Mouse (Mus musculus) limb, embryonic 12.5 days (tissue): ENCODE data around the gene Lrrc75a. TPM values are rescaled to one million over a fixed set of nuclear protein-coding genes. Genes with fewer than 3 reads are reported as not detected.
A peak's percentile ranks its signal among the peaks of the same experiment; 100 is the strongest.

Experiments
- ATAC-seq: fragments of 200-750 bp; cut with Nextera tagmentation; 2 replicates; pipeline ENCODE4 v1.8.0; 2017; ENCODE audit warnings: low read depth, moderate TSS enrichment; ENCODE audit not compliant: insufficient number of reproducible peaks, insufficient read depth, low FRiP score, low TSS enrichment
- H3K27ac ChIP-seq: fragments of 300-500 bp; sonication (generic); 2 replicates; pipeline ENCODE4 v1.5.1; 2016; ENCODE audit warnings: mild to moderate bottlenecking, moderate library complexity
- H3K27me3 ChIP-seq: fragments of 300-500 bp; sonication (generic); 2 replicates; pipeline ENCODE4 v1.6.1; 2016; ENCODE audit warnings: mild to moderate bottlenecking, moderate library complexity
- H3K36me3 ChIP-seq: fragments of 300-500 bp; sonication (generic); 2 replicates; pipeline ENCODE4 v1.6.1; 2016; ENCODE audit warnings: mild to moderate bottlenecking, moderate library complexity
- H3K4me1 ChIP-seq: fragments of 300-500 bp; sonication (generic); replicated peaks from 2 replicates; pipeline ENCODE4 v1.6.1; 2016
- H3K4me2 ChIP-seq: fragments of 300-500 bp; sonication (generic); 2 replicates; pipeline ENCODE4 v1.6.1; 2016; ENCODE audit warnings: mild to moderate bottlenecking, moderate library complexity
- H3K4me3 ChIP-seq: fragments of 300-500 bp; sonication (generic); replicated peaks from 2 replicates; pipeline ENCODE4 v1.5.1; 2016; ENCODE audit warnings: mild to moderate bottlenecking
- H3K9ac ChIP-seq: fragments of 300-500 bp; sonication (generic); replicated peaks from 2 replicates; pipeline ENCODE4 v1.6.1; 2016; ENCODE audit warnings: mild to moderate bottlenecking, moderate library complexity
- H3K9me3 ChIP-seq: fragments of 300-500 bp; sonication (generic); 2 replicates; pipeline ENCODE4 v1.6.1; 2016; ENCODE audit warnings: mild to moderate bottlenecking, moderate library complexity
- WGBS: fragments of 180-500 bp; shearing (Covaris S2); methylation state at CpG from one replicate; pipeline ENCODE4 v1.1.7; 2016; 5-methylcytosine and 5-hydroxymethylcytosine counted together
- polyA plus RNA-seq: library from polyadenylated mRNA; unstranded; fragments of >200 nt; fragmentation: Nextera tagmentation; extraction: Ambion mirVana; gene quantifications from 2 replicates; pipeline ENCODE4 v1.2.1, GENCODE M21; 2016

The Lrrc75a gene
- polyA plus RNA-seq, 1 experiment from 2014 or later: 19.2 TPM

DNA sequence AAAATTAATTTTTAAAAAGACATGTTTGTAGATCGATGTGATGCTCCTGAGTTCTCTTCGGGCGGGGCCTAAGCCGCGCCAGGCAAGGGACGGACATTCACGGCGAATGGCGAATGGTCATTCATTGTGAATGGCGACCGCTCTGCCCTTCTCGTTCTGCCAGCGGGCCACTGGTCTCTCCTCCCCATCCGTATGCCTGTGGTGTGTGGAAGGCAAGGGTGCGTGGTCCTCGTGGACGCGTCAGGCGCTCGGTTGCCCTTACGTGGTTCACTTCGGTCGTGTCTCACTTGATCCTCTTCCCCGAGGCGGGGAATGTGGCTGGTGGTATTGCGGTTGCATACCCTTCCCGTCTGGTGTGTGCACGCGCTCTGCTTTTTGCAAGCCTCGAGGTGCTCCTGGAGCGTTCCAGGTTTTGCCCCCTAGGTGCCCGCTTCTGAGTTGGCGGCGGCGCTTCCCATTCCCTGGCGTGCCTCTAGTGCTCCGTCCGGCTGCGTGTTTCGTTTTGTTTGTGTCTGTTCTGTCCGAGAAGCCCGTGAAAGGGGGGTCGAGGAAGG lies 87.8 kb downstream of the Lrrc75a start:
- no peaks in the 10 kb centered on the region for H3K9me3 ChIP-seq
- no peaks in the 10 kb centered on the region for H3K27me3 ChIP-seq
- H3K9ac ChIP-seq: 0 out of 2 replicates have a peak overlapping the region, but pooled peaks have one; percentile 42
- 0 out of 2 replicates have a peak, but pooled peaks cover 6% of the 10 kb centered on the region for H3K4me1 ChIP-seq
- WGBS: 33% methylated on average over 43 of the region's 43 CpGs
- H3K36me3 ChIP-seq: peaks cover 7% of the 10 kb centered on the region; the same call in 1 of the 2 replicates
- ATAC-seq: no peak
- peak overlapping the region; percentile 31 for H3K4me3 ChIP-seq
- peak overlapping the region; percentile 61 for H3K4me2 ChIP-seq
- no peak overlapping the region for H3K27ac ChIP-seq

DNA sequence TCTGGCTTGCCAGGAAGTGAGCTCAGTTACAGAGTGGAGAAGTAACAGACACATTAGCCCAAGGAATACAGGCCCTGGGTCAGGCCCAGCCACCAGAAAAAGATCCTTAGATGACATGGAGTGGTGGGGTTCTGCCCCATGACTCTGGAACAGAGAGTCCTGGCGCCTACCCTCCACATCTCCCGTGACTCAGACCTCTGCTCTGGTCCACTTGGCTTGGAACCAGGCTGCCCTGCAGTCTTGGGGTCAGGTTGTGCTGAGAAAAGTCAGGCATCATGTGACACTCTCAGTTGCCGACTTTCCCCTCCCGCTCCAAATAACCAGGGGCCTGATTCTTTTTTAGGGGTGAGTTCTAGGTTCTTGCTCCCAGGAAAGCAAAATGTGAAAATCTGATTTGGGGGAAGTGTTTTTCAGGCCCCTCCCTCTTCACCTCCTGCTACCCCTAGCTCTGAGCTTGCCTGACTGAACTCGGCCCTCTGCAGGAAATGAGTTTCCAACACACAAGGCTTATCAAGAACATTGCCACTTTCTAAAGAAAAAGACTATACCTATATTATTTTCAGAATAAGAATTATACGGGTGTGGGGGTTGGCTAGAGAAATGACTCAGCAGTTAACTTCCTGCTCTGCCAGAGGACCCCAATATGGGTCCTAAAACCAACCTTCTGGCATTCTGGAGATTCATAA lies 89.2 kb downstream of the Lrrc75a start:
- Histone ChIP-seq H3K4me2 (no peak overlapping the region), H3K9me3 (no peaks in the 10 kb centered on the region), H3K4me1 (peaks cover 19% of the 10 kb centered on the region), H3K4me3 (no peak overlapping the region), H3K36me3 (peaks cover 21% of the 10 kb centered on the region), H3K9ac (no peak overlapping the region), H3K27ac (no peak overlapping the region), H3K27me3 (no peaks in the 10 kb centered on the region)
- ATAC-seq: no peak
- WGBS: 58% methylated on average over 6 of the region's 6 CpGs

DNA sequence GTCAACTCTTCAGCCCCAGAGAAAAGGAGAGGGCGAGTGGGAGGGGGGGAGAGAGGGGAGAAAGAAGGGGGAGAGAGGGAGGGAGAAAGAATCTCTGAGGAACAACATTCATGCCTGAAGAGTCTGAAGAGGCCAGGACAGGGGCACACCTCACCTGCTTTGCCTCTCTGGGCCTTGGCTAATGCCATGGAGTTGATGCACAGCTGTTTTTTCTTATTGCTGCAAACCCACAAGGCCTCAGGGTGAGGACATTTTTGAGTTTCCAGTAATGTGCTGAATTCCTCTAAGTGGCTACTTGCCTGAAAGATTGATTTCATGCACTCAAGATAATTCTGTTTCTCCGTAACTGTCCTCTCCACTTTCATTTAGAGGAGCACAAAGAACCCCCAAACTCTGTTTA lies 90.2 kb downstream of the Lrrc75a start:
- H3K27ac ChIP-seq: no peak overlapping the region
- peaks cover 31% of the 10 kb centered on the region for H3K36me3 ChIP-seq
- WGBS: 75% methylated on average over 2 of the region's 2 CpGs
- H3K4me2 ChIP-seq: no peak overlapping the region
- no peaks in the 10 kb centered on the region for H3K9me3 ChIP-seq
- H3K4me3 ChIP-seq: no peak overlapping the region
- ATAC-seq: no peak
- H3K4me1 ChIP-seq: peaks cover 29% of the 10 kb centered on the region
- H3K9ac ChIP-seq: no peak overlapping the region
- no peaks in the 10 kb centered on the region for H3K27me3 ChIP-seq

DNA sequence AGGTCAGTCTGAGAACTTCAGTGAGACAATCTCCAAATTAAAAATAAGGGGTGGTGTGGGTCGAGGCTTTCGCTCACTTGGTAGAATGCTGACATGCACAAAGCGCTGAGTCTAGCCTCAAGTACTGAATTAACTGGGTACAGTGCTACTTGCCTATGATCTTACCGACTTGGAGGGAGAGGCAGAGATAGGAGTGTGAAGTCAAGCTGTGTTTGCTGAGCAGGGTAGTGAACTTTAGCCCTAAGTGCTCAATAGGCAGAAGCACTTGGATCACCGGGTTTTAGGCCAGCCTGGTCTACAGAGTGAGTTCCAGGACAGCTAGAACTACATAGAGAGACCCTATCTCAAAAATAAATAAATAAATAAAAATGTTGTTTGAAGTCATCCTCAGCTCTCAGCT lies 91.1 kb downstream of the Lrrc75a start:
- H3K27me3 ChIP-seq: no peaks in the 10 kb centered on the region
- ATAC-seq: no peak
- no peak overlapping the region for H3K4me2 ChIP-seq
- no peak overlapping the region for H3K4me3 ChIP-seq
- peaks cover 34% of the 10 kb centered on the region for H3K36me3 ChIP-seq
- peaks cover 27% of the 10 kb centered on the region for H3K4me1 ChIP-seq
- no peaks in the 10 kb centered on the region for H3K9me3 ChIP-seq
- H3K9ac ChIP-seq: no peak overlapping the region
- H3K27ac ChIP-seq: no peak overlapping the region
- 65% methylated on average over 5 of the region's 5 CpGs for WGBS

DNA sequence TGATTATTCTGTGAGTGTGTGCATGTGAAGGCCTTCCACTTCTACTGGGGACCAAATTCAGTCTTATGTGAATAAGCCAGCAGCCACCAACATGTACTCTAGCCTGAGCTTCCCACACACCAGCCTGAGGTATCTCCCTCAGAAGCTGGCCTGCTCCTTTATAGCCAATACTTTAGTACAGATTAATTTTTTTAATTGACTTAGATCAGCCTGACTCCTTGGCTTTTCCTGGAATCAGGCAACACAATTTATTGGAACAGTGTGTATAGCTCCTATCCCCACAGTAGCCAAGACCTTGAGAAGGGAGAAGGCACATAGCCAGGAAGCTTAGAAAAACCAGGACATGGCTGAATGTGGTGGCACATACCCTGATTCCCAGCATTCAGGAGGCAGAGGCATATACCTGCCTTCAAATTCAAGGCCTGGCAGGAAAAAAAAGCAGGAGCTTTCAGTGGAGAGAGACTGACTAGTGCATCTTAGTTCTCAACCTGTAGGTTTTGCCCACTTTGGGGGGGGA lies 92.4 kb downstream of the Lrrc75a start:
- no peak overlapping the region for H3K9ac ChIP-seq
- H3K4me1 ChIP-seq: peaks cover 27% of the 10 kb centered on the region
- no peak overlapping the region for H3K4me3 ChIP-seq
- ATAC-seq: no peak
- H3K27me3 ChIP-seq: no peaks in the 10 kb centered on the region
- peaks cover 34% of the 10 kb centered on the region for H3K36me3 ChIP-seq
- no peaks in the 10 kb centered on the region for H3K9me3 ChIP-seq
- H3K27ac ChIP-seq: no peak overlapping the region
- no peak overlapping the region for H3K4me2 ChIP-seq

DNA sequence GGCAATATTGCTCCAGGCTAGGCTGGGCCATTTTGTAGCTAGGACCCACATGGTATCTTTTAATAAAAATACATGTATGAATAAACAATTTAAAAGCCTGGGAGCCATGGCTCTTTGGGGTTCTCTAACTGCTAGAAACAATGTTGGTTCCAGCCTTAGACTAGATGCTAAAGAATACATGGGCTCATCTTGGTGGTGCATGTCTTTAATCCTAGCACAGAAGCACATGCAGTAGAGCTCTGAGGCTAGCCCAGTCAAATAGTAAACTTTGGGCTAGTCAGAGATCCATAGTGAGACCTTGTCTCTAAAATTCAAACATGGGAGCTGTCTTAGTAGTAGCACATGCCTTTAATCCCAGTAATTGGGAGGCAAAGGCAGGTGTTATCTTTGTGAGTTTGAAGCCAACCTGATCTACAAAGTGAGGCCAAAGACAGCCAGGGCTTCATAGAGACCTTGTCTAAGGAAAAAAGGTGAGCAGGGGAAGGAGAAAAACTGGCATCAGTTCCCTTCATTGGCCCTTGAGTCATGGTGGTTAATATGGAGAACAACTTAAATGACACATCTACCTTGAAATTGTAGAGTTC lies 93.3 kb downstream of the Lrrc75a start:
- Histone ChIP-seq H3K9ac (no peak overlapping the region), H3K4me1 (peaks cover 27% of the 10 kb centered on the region), H3K4me3 (no peak overlapping the region), H3K9me3 (no peaks in the 10 kb centered on the region), H3K4me2 (peak overlapping the region; percentile 96), H3K27ac (no peak overlapping the region), H3K27me3 (no peaks in the 10 kb centered on the region), H3K36me3 (peaks cover 34% of the 10 kb centered on the region)
- no peak for ATAC-seq

Other genes with a start within 250 kb of the Lrrc75a start
- 9.5 and 12.0 TPM in 2 replicates for gene Pigl, start 190.1 kb downstream of the Lrrc75a start, polyA plus RNA-seq
- 187 and 193 TPM in 2 replicates for gene Ncor1, start 190.0 kb downstream of the Lrrc75a start, polyA plus RNA-seq
- 44.5 and 47.9 TPM in 2 replicates for gene Cenpv, start 109.3 kb downstream of the Lrrc75a start, polyA plus RNA-seq
- 3,589 and 3,648 TPM in 2 replicates for gene Ubb, start 97.4 kb downstream of the Lrrc75a start, polyA plus RNA-seq
- 0.88 and 1.2 TPM in 2 replicates for gene Trpv2, start 74.0 kb downstream of the Lrrc75a start, polyA plus RNA-seq
- 59.9 and 61.2 TPM in 2 replicates for gene Mmgt2, start 141 bp upstream of the Lrrc75a start, polyA plus RNA-seq
- gene Zfp287, start 83.4 kb upstream of the Lrrc75a start, polyA plus RNA-seq: 16.0 and 16.3 TPM in 2 replicates
- gene Gm10428, start 104.6 kb upstream of the Lrrc75a start, polyA plus RNA-seq: not detected in 2 replicates
- gene Zfp286, start 140.9 kb upstream of the Lrrc75a start, polyA plus RNA-seq: 37.5 and 42.7 TPM in 2 replicates
- 8.3 and 10.1 TPM in 2 replicates for gene Trim16, start 171.7 kb upstream of the Lrrc75a start, polyA plus RNA-seq
- gene Fbxw10, start 198.5 kb upstream of the Lrrc75a start, polyA plus RNA-seq: 0.59 and 0.73 TPM in 2 replicates
- 45.0 and 46.0 TPM in 2 replicates for gene Tvp23b, start 230.9 kb upstream of the Lrrc75a start, polyA plus RNA-seq